Mouse (Mus musculus) heart, embryonic 13.5 days (tissue): ENCODE results near the gene Ano10. TPM values are rescaled to one million over a fixed set of nuclear protein-coding genes. Genes with fewer than 3 reads are reported as not detected.
A peak's percentile ranks its signal among the peaks of the same experiment; 100 is the strongest.

ENCODE experiments used
- ATAC-seq: fragments of 200-750 bp; cut with Nextera tagmentation; 2 replicates; pipeline ENCODE4 v1.8.0; 2017; ENCODE audit warnings: moderate TSS enrichment; ENCODE audit not compliant: insufficient number of reproducible peaks, low FRiP score, low TSS enrichment; ENCODE audit errors: extremely low read depth
- H3K27ac ChIP-seq: fragments of 300-500 bp; sonication (generic); replicated peaks from 2 replicates; pipeline ENCODE4 v1.5.1; 2015; ENCODE audit warnings: moderate library complexity, mild to moderate bottlenecking, inconsistent platforms
- H3K27me3 ChIP-seq: fragments of 300-500 bp; sonication (generic); replicated peaks from 2 replicates; pipeline ENCODE4 v1.6.1; 2015; ENCODE audit warnings: mild to moderate bottlenecking, inconsistent platforms
- H3K36me3 ChIP-seq: fragments of 300-500 bp; sonication (generic); 2 replicates; pipeline ENCODE4 v1.6.1; 2015; ENCODE audit warnings: mild to moderate bottlenecking, inconsistent platforms
- H3K4me1 ChIP-seq: fragments of 300-500 bp; sonication (generic); 2 replicates; pipeline ENCODE4 v1.6.1; 2015; ENCODE audit warnings: inconsistent platforms
- H3K4me2 ChIP-seq: fragments of 300-500 bp; sonication (generic); 2 replicates; pipeline ENCODE4 v1.6.1; 2015; ENCODE audit warnings: inconsistent platforms, mild to moderate bottlenecking, moderate library complexity
- H3K4me3 ChIP-seq: fragments of 300-500 bp; sonication (generic); 2 replicates; pipeline ENCODE4 v1.5.1; 2015; ENCODE audit warnings: moderate library complexity, mild to moderate bottlenecking, inconsistent platforms
- H3K9ac ChIP-seq: fragments of 300-500 bp; sonication (generic); 2 replicates; pipeline ENCODE4 v1.6.1; 2015; ENCODE audit warnings: inconsistent platforms, mild to moderate bottlenecking, moderate library complexity
- H3K9me3 ChIP-seq: fragments of 300-500 bp; sonication (generic); 2 replicates; pipeline ENCODE4 v1.6.1; 2016; ENCODE audit warnings: inconsistent platforms
- WGBS: fragments of 180-500 bp; shearing (Covaris S2); methylation state at CpG from one replicate; pipeline ENCODE4 v1.1.7; 2015; ENCODE audit warnings: mixed read lengths; 5-methylcytosine and 5-hydroxymethylcytosine counted together
- microRNA-seq: library from miRNA; unstranded; fragments of <30 nt; microRNA quantifications from one replicate; pipeline ENCODE4, GENCODE M21; 2016
- polyA plus RNA-seq: library from polyadenylated mRNA; unstranded; fragments of >200 nt; fragmentation: Nextera tagmentation; extraction: Ambion mirVana; gene quantifications from 2 replicates; pipeline ENCODE4 v1.2.1, GENCODE M21; 2015

The Ano10 gene
- polyA plus RNA-seq, 1 experiment from 2014 or later = 30.8 TPM

- ATAC-seq = no peak
- H3K27ac ChIP-seq = no peak overlapping the region; the same call in 1 of the 2 replicates
- 67% methylated on average over 2 of the region's 2 CpGs for WGBS
- no peak overlapping the region for H3K4me2 ChIP-seq
- no peak overlapping the region for H3K9ac ChIP-seq
- peaks cover 58% of the 10 kb centered on the region for H3K4me1 ChIP-seq
- no peak overlapping the region for H3K4me3 ChIP-seq
- H3K36me3 ChIP-seq = peaks cover 50% of the 10 kb centered on the region
- no peaks in the 10 kb centered on the region for H3K27me3 ChIP-seq
- no peaks in the 10 kb centered on the region for H3K9me3 ChIP-seq
Observed at GRCm38 (mm10) chr9:122135885-122136170, 158.4 kb downstream of the Ano10 start.

GRCm38 (mm10) chr9:122135095-122135884, 158.9 kb downstream of the Ano10 start:
- H3K27ac ChIP-seq = no peak overlapping the region; the same call in 1 of the 2 replicates
- no peak overlapping the region for H3K4me2 ChIP-seq
- no peaks in the 10 kb centered on the region for H3K27me3 ChIP-seq
- no peak for ATAC-seq
- H3K9ac ChIP-seq = peak overlapping the region; percentile 48; the same call in 1 of the 2 replicates
- WGBS = 56% methylated on average over 1 of the region's 1 CpGs
- H3K9me3 ChIP-seq = no peaks in the 10 kb centered on the region
- peaks cover 50% of the 10 kb centered on the region for H3K36me3 ChIP-seq
- H3K4me1 ChIP-seq = peaks cover 59% of the 10 kb centered on the region
- no peak overlapping the region for H3K4me3 ChIP-seq

- no peaks in the 10 kb centered on the region for H3K9me3 ChIP-seq
- H3K9ac ChIP-seq = no peak overlapping the region
- ATAC-seq = no peak
- no peak overlapping the region for H3K4me3 ChIP-seq
- WGBS = 82% methylated on average over 7 of the region's 7 CpGs
- H3K27me3 ChIP-seq = no peaks in the 10 kb centered on the region
- no peak overlapping the region for H3K27ac ChIP-seq
- peaks cover 59% of the 10 kb centered on the region for H3K4me1 ChIP-seq
- H3K4me2 ChIP-seq = no peak overlapping the region
- peaks cover 34% of the 10 kb centered on the region for H3K36me3 ChIP-seq
Observed at GRCm38 (mm10) chr9:122132145-122132544, 162.1 kb downstream of the Ano10 start.

- WGBS = 38% methylated on average over 3 of the region's 3 CpGs
- H3K4me1 ChIP-seq = peaks cover 62% of the 10 kb centered on the region
- no peaks in the 10 kb centered on the region for H3K27me3 ChIP-seq
- H3K9ac ChIP-seq = peak overlapping the region; percentile 37; the same call in 1 of the 2 replicates
- H3K27ac ChIP-seq = peak overlapping the region; percentile 20; the same call in 1 of the 2 replicates
- H3K36me3 ChIP-seq = peaks cover 24% of the 10 kb centered on the region
- ATAC-seq = no peak
- no peak overlapping the region for H3K4me3 ChIP-seq
- H3K4me2 ChIP-seq = no peak overlapping the region
- no peaks in the 10 kb centered on the region for H3K9me3 ChIP-seq
Observed at GRCm38 (mm10) chr9:122130666-122131065, 163.6 kb downstream of the Ano10 start.

GRCm38 (mm10) chr9:122128686-122129085, 165.5 kb downstream of the Ano10 start:
- Histone ChIP-seq H3K27ac (no peak overlapping the region), H3K27me3 (no peaks in the 10 kb centered on the region), H3K4me1 (peaks cover 50% of the 10 kb centered on the region), H3K9ac (no peak overlapping the region), H3K9me3 (no peaks in the 10 kb centered on the region), H3K4me3 (no peak overlapping the region), H3K36me3 (peaks cover 15% of the 10 kb centered on the region), H3K4me2 (no peak overlapping the region)
- WGBS = 50% methylated on average over 5 of the region's 5 CpGs
- ATAC-seq = no peak

GRCm38 (mm10) chr9:122127271-122127785, 166.9 kb downstream of the Ano10 start:
- H3K4me1 ChIP-seq = peaks cover 52% of the 10 kb centered on the region
- no peak for ATAC-seq
- H3K9ac ChIP-seq = no peak overlapping the region
- H3K9me3 ChIP-seq = no peaks in the 10 kb centered on the region
- no peak overlapping the region for H3K4me3 ChIP-seq
- peaks cover 6% of the 10 kb centered on the region for H3K36me3 ChIP-seq
- H3K27ac ChIP-seq = no peak overlapping the region
- no peak overlapping the region for H3K4me2 ChIP-seq
- no peaks in the 10 kb centered on the region for H3K27me3 ChIP-seq
- 71% methylated on average over 3 of the region's 3 CpGs for WGBS

GRCm38 (mm10) chr9:122126790-122127189, 167.4 kb downstream of the Ano10 start:
- peaks cover under 1% of the 10 kb centered on the region; the same call in 1 of the 2 replicates for H3K36me3 ChIP-seq

More at GRCm38 (mm10) chr9:122126790-122127189, 167.4 kb downstream of the Ano10 start:
- H3K4me2 ChIP-seq = no peak overlapping the region
- H3K9ac ChIP-seq = no peak overlapping the region; the same call in 1 of the 2 replicates
- ATAC-seq = no peak
- no peak overlapping the region for H3K4me3 ChIP-seq
- H3K27ac ChIP-seq = no peak overlapping the region
- peaks cover 58% of the 10 kb centered on the region for H3K4me1 ChIP-seq
- H3K27me3 ChIP-seq = no peaks in the 10 kb centered on the region
- 79% methylated on average over 8 of the region's 8 CpGs for WGBS
- H3K9me3 ChIP-seq = no peaks in the 10 kb centered on the region

Small RNA genes within 50 kb of the gene (microRNA-seq; reads per million reads assigned to microRNA genes)
- gene Mir8106 = not detected

Other genes starting within 250 kb of the Ano10 start
- gene Snrk, start 177.2 kb downstream of the Ano10 start, polyA plus RNA-seq = 38.0 and 39.4 TPM in 2 replicates
- gene Abhd5, start 57.2 kb upstream of the Ano10 start, polyA plus RNA-seq = 16.7 and 19.6 TPM in 2 replicates